Mouse (Mus musculus): ENCODE results near the gene Pgap2.
A peak's percentile ranks its signal among the peaks of the same experiment; 100 is the strongest.

Pgap2 gene

DNA sequence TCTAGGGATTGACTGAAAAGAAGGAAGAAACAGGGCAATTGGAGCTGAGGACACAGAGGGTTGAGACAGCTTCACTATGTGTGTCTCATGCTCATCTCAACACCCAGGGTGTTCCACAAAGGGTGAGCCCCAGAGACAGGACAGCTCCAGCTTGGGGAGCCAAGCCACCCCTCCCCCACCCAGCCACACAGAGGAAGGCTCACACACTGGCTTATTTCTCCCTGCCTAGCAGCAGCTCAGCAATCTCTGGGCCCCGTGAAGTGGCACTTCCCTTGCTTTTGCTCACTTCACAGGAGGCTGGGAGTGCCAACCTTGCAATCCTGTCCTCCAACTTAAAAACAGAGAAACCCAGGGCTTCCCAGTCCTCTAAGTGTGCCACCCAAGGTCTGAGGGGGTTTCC is 35.8 kb downstream of the Pgap2 start:
- peaks cover 5% of the 10 kb centered on the region for H3K36me3 ChIP-seq (ENCODE audit: insufficient read depth, low read length)

DNA sequence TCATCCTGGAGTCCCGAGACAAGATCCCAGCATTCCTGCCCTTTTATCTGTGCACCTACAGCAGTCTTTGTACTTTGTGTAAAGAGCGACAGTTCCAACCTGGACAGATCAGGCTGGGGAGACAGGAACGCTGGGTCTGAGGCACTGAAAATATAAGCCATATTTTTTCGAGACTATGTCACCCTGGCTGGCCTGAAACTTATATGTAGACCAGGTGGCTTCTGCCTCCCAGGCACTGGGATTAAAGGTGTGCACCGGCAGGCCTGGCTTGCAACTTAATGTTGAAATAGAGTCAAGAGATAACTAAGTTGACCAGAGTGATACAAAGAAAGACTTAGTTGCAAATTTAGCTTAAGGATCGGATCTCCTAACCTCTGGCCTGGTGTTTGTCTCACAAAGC is 36.3 kb downstream of the Pgap2 start:
- TF ChIP-seq CTCF (conservative IDR thresholded peaks at IDR 0.05; ENCODE audit: low read length) (no peak), NANOG (IDR thresholded peaks at IDR 0.05; ENCODE audit: borderline replicate concordance, low read length) (no peak), POU5F1 (IDR thresholded peaks at IDR 0.05; ENCODE audit: borderline replicate concordance, low read length) (no peak)
- Histone ChIP-seq H3K27me3 (ENCODE audit: insufficient read depth, low read length) (peaks cover 22% of the 10 kb centered on the region), H3K36me3 (ENCODE audit: insufficient read depth, low read length) (peaks cover under 1% of the 10 kb centered on the region; the same call in 1 of the 2 replicates), H3K4me1 (replicated peaks; ENCODE audit: low read depth, low read length) (peaks cover 64% of the 10 kb centered on the region), H3K4me3 (replicated peaks; ENCODE audit: low read length) (no peak overlapping the region), H3K9me3 (ENCODE audit: low read length) (no peaks in the 10 kb centered on the region)

More for the DNA sequence above, 35.8 kb downstream of the Pgap2 start:
- H3K4me1 ChIP-seq (replicated peaks; ENCODE audit: low read depth, low read length) = peaks cover 59% of the 10 kb centered on the region
- no peak overlapping the region for H3K4me3 ChIP-seq (replicated peaks; ENCODE audit: low read length)
- no peaks in the 10 kb centered on the region for H3K9me3 ChIP-seq (ENCODE audit: low read length)
- H3K27me3 ChIP-seq (ENCODE audit: insufficient read depth, low read length) = peaks cover 22% of the 10 kb centered on the region
- TF ChIP-seq NANOG (IDR thresholded peaks at IDR 0.05; ENCODE audit: borderline replicate concordance, low read length) (no peak), POU5F1 (IDR thresholded peaks at IDR 0.05; ENCODE audit: borderline replicate concordance, low read length) (no peak), CTCF (conservative IDR thresholded peaks at IDR 0.05; ENCODE audit: low read length) (no peak)

DNA sequence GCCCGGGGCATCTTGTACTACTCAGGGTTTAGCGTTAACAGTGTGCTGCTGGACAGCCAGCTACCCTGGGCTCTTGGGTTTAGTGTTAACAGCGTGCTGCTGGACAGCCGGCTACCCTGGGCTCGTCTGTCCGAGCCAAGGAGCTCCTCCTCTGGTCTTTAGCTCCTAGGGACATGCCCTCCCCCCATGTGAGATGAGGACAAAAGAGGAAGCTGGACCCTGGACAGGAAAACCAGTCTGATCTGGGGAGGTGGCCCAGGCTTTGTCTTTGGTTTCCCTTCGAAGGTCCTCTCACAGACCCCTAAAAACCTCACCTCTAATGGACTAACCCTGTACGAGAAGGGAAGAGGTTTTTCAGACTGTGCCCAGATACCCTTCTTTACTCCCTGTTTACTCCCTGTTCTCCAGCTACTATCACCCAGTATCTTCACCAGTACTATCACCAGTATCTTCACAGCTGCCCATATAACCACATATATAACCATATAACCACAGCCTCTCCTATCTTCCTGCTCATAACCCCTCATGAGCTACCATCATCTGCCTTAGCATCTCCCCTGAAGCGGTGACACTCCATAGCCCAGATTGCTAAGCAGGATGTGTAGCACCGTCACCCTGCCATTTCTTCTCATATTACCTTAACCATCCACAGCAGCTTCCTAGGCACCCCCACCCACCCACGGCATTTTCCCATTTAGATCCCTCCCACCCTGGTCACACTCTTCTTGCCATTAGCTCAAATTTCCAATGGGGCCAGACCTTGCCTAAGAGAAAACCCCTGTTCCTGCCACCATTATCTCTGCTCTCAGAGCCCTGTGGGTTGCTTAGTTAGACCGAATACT is 37.2 kb downstream of the Pgap2 start:
- no peaks in the 10 kb centered on the region for H3K9me3 ChIP-seq (ENCODE audit: low read length)
- no peak for TF ChIP-seq POU5F1 (IDR thresholded peaks at IDR 0.05; ENCODE audit: borderline replicate concordance, low read length)
- no peak overlapping the region for H3K4me3 ChIP-seq (replicated peaks; ENCODE audit: low read length)
- H3K27me3 ChIP-seq (ENCODE audit: insufficient read depth, low read length) = peaks cover 22% of the 10 kb centered on the region
- no peaks in the 10 kb centered on the region for H3K36me3 ChIP-seq (ENCODE audit: insufficient read depth, low read length)
- peaks cover 68% of the 10 kb centered on the region for H3K4me1 ChIP-seq (replicated peaks; ENCODE audit: low read depth, low read length)

DNA sequence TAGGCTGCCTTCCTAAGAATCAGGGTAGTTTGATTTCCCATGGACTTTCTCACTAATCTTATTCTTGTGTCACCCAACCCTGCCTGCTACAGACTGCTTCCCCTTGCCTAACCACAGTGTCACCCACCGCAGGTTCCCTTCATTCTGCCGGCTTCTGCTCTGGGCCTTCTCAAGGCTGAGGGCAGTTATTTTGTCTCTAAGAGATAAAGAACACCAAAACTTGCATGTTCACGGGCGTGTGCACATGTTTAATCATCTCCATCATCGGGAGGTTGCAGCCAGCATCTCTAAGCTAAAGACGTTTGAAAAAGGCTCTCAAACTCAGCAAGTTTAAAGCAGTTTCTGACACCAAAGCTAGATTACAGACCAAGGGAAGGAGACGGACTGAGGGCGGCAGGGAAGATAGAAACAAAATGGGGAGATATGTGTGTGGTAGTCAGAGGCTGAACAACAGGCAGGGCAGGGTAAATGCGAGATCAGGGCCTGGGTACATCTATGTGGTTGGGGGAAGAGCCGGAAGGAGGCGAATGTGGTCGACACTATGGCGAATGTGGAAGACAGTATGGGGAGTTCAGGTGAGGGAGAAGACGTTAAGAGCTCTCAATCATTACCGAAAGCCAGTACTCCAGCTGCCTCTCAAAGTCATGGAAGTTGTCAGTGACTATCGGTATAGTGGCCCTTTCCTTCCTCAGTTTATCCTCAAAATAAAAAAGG is 38.8 kb downstream of the Pgap2 start:
- H3K4me1 ChIP-seq (replicated peaks; ENCODE audit: low read depth, low read length) = peaks cover 63% of the 10 kb centered on the region
- H3K9me3 ChIP-seq (ENCODE audit: low read length) = no peaks in the 10 kb centered on the region
- H3K36me3 ChIP-seq (ENCODE audit: insufficient read depth, low read length) = no peaks in the 10 kb centered on the region
- peaks cover 29% of the 10 kb centered on the region for H3K27me3 ChIP-seq (ENCODE audit: insufficient read depth, low read length)
- peak overlapping the region; percentile 92 for H3K4me3 ChIP-seq (replicated peaks; ENCODE audit: low read length)
- TF ChIP-seq NANOG (IDR thresholded peaks at IDR 0.05; ENCODE audit: borderline replicate concordance, low read length) (no peak), POU5F1 (IDR thresholded peaks at IDR 0.05; ENCODE audit: borderline replicate concordance, low read length) (no peak), CTCF (conservative IDR thresholded peaks at IDR 0.05; ENCODE audit: low read length) (no peak)

DNA sequence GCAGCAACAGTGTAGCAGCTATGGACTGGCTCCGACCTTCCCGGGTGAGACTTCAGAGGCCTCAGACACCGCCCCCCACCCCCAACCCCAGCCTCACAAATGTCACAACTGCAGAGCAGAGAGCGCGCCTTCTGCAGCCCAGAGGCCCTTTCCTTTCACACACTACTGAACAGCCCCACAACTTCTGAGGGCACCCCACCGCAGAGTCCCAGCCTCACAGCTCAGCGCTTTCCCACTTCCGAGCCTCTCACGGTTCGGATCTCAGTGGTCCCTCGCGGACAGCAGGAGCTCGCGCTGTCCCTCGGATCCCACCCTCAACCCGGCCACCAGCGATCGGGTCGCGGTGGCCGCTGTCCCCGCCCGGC is 39.5 kb downstream of the Pgap2 start:
- Histone ChIP-seq H3K27me3 (ENCODE audit: insufficient read depth, low read length) (peaks cover 33% of the 10 kb centered on the region), H3K4me3 (replicated peaks; ENCODE audit: low read length) (peak overlapping the region; percentile 92), H3K4me1 (replicated peaks; ENCODE audit: low read depth, low read length) (peaks cover 57% of the 10 kb centered on the region), H3K36me3 (ENCODE audit: insufficient read depth, low read length) (no peaks in the 10 kb centered on the region), H3K9me3 (ENCODE audit: low read length) (no peaks in the 10 kb centered on the region)
- TF ChIP-seq POU5F1 (IDR thresholded peaks at IDR 0.05; ENCODE audit: borderline replicate concordance, low read length) (no peak), CTCF (conservative IDR thresholded peaks at IDR 0.05; ENCODE audit: low read length) (no peak), NANOG (IDR thresholded peaks at IDR 0.05; ENCODE audit: borderline replicate concordance, low read length) (no peak)

DNA sequence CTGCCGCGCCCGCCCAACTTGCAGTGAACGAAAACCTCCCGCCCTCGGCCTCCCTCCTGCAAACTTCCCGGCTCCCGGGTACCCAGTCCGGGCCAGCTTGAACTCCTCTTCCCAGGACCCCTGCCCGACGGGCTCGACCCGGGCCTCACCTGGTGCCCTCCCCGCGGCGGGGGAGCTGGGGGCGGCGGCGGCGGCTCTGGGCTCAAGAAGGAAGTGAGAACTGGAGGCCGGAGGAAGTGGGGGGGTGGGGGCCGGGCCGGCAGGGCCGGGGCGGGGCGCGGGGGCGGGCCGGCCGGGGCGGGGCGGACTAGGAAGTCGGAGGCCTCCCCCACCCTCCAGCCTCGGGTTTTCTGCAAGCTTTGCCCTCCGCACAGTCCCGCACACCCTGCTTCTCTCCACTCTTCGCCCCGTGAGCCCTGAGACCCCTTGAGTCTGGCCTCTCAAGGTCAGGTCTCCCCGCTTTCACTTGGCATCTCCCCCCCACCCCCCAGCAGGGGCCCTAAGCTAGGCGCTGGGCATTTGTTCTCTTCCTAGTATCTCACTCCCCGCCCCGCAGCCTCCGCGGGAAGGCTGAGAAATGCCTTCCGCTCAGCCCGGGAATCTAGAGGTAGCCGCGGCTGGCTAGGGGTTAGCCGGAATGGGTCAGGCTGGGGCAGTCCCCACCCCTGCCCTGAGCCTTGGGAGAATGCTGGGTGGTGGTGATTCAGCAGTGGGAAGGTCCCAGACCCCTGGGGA is 40.1 kb downstream of the Pgap2 start:
- H3K36me3 ChIP-seq (ENCODE audit: insufficient read depth, low read length) = no peaks in the 10 kb centered on the region
- TF ChIP-seq NANOG (IDR thresholded peaks at IDR 0.05; ENCODE audit: borderline replicate concordance, low read length) = no peak
- TF ChIP-seq POU5F1 (IDR thresholded peaks at IDR 0.05; ENCODE audit: borderline replicate concordance, low read length) = no peak
- no peak for TF ChIP-seq CTCF (conservative IDR thresholded peaks at IDR 0.05; ENCODE audit: low read length)
- H3K4me1 ChIP-seq (replicated peaks; ENCODE audit: low read depth, low read length) = peaks cover 51% of the 10 kb centered on the region
- H3K27me3 ChIP-seq (ENCODE audit: insufficient read depth, low read length) = peaks cover 33% of the 10 kb centered on the region
- H3K9me3 ChIP-seq (ENCODE audit: low read length) = no peaks in the 10 kb centered on the region
- H3K4me3 ChIP-seq (replicated peaks; ENCODE audit: low read length) = peak overlapping the region; percentile 92

DNA sequence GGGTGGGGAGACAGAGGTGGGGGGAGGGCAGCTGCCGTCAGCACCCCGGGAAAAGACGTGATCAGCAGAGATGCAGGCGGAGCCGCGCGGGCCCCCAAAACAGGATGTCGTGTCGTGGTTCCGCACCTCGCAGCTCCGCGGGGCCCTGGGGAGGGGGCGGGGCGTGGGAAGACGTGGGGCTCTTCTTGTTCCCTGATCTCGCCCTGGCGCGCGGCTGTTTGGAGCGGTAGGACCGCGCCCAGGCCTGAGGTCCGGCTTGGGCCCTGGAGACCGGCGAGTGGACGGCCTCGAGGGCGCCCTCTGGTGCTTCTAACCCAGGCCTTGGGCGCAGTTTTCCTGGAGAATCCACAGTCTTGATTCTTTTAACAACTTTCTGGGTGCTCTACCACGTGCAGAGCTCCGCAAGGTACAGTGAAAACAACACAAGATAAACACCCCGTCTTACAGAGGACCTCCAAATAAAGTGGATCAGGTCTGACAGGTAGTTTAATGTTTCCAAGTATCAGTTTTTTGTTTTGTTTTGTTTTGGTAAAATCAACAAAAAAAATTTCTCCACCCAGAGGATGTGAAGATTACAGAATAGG is 40.7 kb downstream of the Pgap2 start:
- Histone ChIP-seq H3K27me3 (ENCODE audit: insufficient read depth, low read length) (peaks cover 35% of the 10 kb centered on the region), H3K4me3 (replicated peaks; ENCODE audit: low read length) (peak overlapping the region; percentile 92), H3K36me3 (ENCODE audit: insufficient read depth, low read length) (no peaks in the 10 kb centered on the region), H3K9me3 (ENCODE audit: low read length) (no peaks in the 10 kb centered on the region), H3K4me1 (replicated peaks; ENCODE audit: low read depth, low read length) (peaks cover 46% of the 10 kb centered on the region)
- no peak for TF ChIP-seq POU5F1 (IDR thresholded peaks at IDR 0.05; ENCODE audit: borderline replicate concordance, low read length)
- TF ChIP-seq CTCF (conservative IDR thresholded peaks at IDR 0.05; ENCODE audit: low read length) = peak; percentile 29
- TF ChIP-seq NANOG (IDR thresholded peaks at IDR 0.05; ENCODE audit: borderline replicate concordance, low read length) = no peak

DNA sequence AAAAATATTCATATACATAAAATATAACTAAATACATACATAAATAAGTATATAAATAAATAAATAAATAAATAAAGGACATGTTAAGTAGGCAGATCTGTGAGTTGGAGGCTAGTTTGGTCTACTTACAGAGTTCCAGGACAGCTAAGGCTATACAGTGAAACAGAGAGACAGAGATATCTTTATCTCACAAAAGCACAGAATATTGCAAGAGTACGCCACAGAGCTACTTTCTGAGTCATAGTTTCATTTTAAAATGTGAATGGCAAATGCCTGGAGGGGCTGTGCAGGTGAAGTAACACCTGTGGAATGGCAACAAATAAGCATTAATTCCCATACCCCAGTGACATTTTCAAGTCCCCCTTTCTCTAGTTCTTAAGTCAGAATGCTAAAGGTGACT is 43.6 kb downstream of the Pgap2 start:
- no peak for TF ChIP-seq POU5F1 (IDR thresholded peaks at IDR 0.05; ENCODE audit: borderline replicate concordance, low read length)
- no peak for TF ChIP-seq NANOG (IDR thresholded peaks at IDR 0.05; ENCODE audit: borderline replicate concordance, low read length)
- no peak for TF ChIP-seq CTCF (conservative IDR thresholded peaks at IDR 0.05; ENCODE audit: low read length)
- no peaks in the 10 kb centered on the region for H3K36me3 ChIP-seq (ENCODE audit: insufficient read depth, low read length)
- H3K27me3 ChIP-seq (ENCODE audit: insufficient read depth, low read length) = peaks cover 26% of the 10 kb centered on the region
- no peak overlapping the region for H3K4me3 ChIP-seq (replicated peaks; ENCODE audit: low read length)
- H3K9me3 ChIP-seq (ENCODE audit: low read length) = no peaks in the 10 kb centered on the region
- peaks cover 17% of the 10 kb centered on the region for H3K4me1 ChIP-seq (replicated peaks; ENCODE audit: low read depth, low read length)

All from E14TG2a.4 (cell line).